ENCODE assay signal across 8 mouse cellular contexts in the genomic region with DNA sequence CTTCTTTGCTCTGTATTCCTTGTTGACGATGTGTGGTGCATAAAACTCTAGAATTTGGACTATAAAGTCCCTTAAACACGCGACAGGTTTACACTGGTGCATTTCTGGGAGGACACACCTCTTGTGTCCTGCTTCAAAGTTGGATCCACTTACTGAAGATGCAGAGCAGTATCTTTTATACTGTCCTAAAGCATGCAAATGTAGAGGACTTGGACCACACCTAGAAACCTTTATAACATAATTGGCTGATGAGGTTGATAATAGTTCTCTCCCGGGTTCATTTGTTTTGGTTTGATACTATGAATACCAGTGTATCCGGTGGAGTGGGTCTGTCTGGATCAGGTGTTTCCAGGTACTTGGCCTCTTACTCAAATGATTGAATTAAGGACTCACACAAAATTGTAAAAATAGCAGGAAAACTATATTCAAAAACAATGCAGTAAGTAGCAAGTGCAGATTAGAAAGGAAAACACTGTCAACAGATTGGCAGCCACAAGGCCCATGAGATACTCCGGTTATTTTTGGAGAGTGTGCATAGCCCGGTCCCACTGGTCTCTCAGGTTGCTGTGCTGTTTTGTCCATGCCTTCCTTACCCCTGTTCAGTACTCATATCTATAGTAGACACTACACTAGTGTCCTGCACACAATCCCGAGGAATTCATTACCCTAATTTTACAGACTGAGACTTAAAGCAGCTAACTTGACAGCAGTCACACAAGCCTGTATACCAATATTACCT. TPM values are rescaled to one million over a fixed set of nuclear protein-coding genes. Genes with fewer than 3 reads are reported as not detected.
DNase-seq lines count a peak whose midpoint lies in the region; ATAC-seq lines count a peak whose summit lies in the region.

No protein-coding gene starts in this region.

- peak overlapping the region; percentile 93 for H3K9ac ChIP-seq in neural tube, embryonic 11.5 days (ENCODE audit: low read length)
- H3K9ac ChIP-seq in limb, embryonic 12.5 days (replicated peaks): peak overlapping the region; percentile 98
- peak overlapping the region; percentile 95 for H3K9ac ChIP-seq in stomach, embryonic 14.5 days (replicated peaks; ENCODE audit: low read depth, low read length)

- intact Hi-C loops in gastrocnemius, postnatal 14 days (cut with DNase I; ENCODE audit: low total_unique reads): loop anchor here (2.0 kb wide), 1 partner anchor 26 kb away; no protein-coding TSS in a partner anchor
- intact Hi-C loops in left cerebral cortex, postnatal 4 days (cut with DNase I): no loop called here

- H3K27me3 ChIP-seq in neural tube, embryonic 11.5 days (ENCODE audit: control insufficient read depth, insufficient read depth, low read length): no peaks in the 10 kb centered on the region
- H3K27me3 ChIP-seq in limb, embryonic 12.5 days: no peaks in the 10 kb centered on the region; the same call in 1 of the 2 replicates
- H3K27me3 ChIP-seq in stomach, embryonic 14.5 days (ENCODE audit: control insufficient read depth, insufficient read depth, low read length): no peaks in the 10 kb centered on the region

- no peaks in the 10 kb centered on the region for H3K9me3 ChIP-seq in neural tube, embryonic 11.5 days (ENCODE audit: control insufficient read depth, low read length)
- H3K9me3 ChIP-seq in limb, embryonic 12.5 days: no peaks in the 10 kb centered on the region
- H3K9me3 ChIP-seq in stomach, embryonic 14.5 days (ENCODE audit: control insufficient read depth, low read depth, low read length): peaks cover 5% of the 10 kb centered on the region; the same call in 1 of the 2 replicates

- WGBS in neural tube, embryonic 11.5 days: 50% methylated on average over 8 of the region's 8 CpGs
- WGBS in limb, embryonic 12.5 days: 49% methylated on average over 8 of the region's 8 CpGs
- WGBS in stomach, embryonic 14.5 days: 44% methylated on average over 8 of the region's 8 CpGs

- no peaks in the 10 kb centered on the region for H3K36me3 ChIP-seq in neural tube, embryonic 11.5 days (ENCODE audit: control insufficient read depth, insufficient read depth, low read length)
- no peaks in the 10 kb centered on the region for H3K36me3 ChIP-seq in limb, embryonic 12.5 days
- no peaks in the 10 kb centered on the region for H3K36me3 ChIP-seq in stomach, embryonic 14.5 days (ENCODE audit: control insufficient read depth, insufficient read depth, low read length)

- no peak for DNase-seq in neural tube, embryonic 11.5 days (ENCODE audit: low spot score)
- no peak for DNase-seq in neural tube, embryonic 10.5 days (ENCODE audit: extremely low spot score, low spot score)
- no peak for DNase-seq in right cerebral cortex, postnatal 10 days (ENCODE audit: low spot score in 2 of 2)
- DNase-seq in gastrocnemius, postnatal 14 days: no peak
- no peak for DNase-seq in left cerebral cortex, postnatal 4 days

- H3K27ac ChIP-seq in neural tube, embryonic 11.5 days (ENCODE audit: low read depth, low read length): no peak overlapping the region
- peak overlapping the region; percentile 95 for H3K27ac ChIP-seq in limb, embryonic 12.5 days
- no peak overlapping the region for H3K27ac ChIP-seq in stomach, embryonic 14.5 days (ENCODE audit: low read length)

- peak overlapping the region; percentile 99 for H3K4me3 ChIP-seq in neural tube, embryonic 11.5 days (ENCODE audit: low read depth, low read length)
- H3K4me3 ChIP-seq in limb, embryonic 12.5 days (replicated peaks): peak overlapping the region; percentile 100
- peak overlapping the region; percentile 99 for H3K4me3 ChIP-seq in stomach, embryonic 14.5 days (ENCODE audit: low read depth, low read length)

- peaks cover 11% of the 10 kb centered on the region for H3K4me1 ChIP-seq in neural tube, embryonic 11.5 days (ENCODE audit: control insufficient read depth, insufficient read depth, low read length)
- peaks cover 15% of the 10 kb centered on the region for H3K4me1 ChIP-seq in limb, embryonic 12.5 days (replicated peaks)
- H3K4me1 ChIP-seq in stomach, embryonic 14.5 days (ENCODE audit: control insufficient read depth, insufficient read depth, low read length): peaks cover 10% of the 10 kb centered on the region

- ATAC-seq in neural tube, embryonic 11.5 days (ENCODE audit: insufficient read depth, low FRiP score, low TSS enrichment): no peak
- ATAC-seq in erythroblast, adult 5-6 weeks (replicated peaks; ENCODE audit: low FRiP score, poor library complexity, severe bottlenecking): 0 out of 2 replicates have a peak, but pooled peaks have one; percentile 9
- 0 out of 2 replicates have a peak, but pooled peaks have one; percentile 6 for ATAC-seq in limb, embryonic 12.5 days (ENCODE audit: insufficient number of reproducible peaks, insufficient read depth, low FRiP score, low TSS enrichment, low read depth)
- no peak for ATAC-seq in stomach, embryonic 14.5 days (ENCODE audit: insufficient number of reproducible peaks, insufficient read depth, low FRiP score, low read depth)

- H3K4me2 ChIP-seq in neural tube, embryonic 11.5 days (ENCODE audit: low read depth): peak overlapping the region; percentile 92
- H3K4me2 ChIP-seq in limb, embryonic 12.5 days: peak overlapping the region; percentile 90
- peak overlapping the region; percentile 72 for H3K4me2 ChIP-seq in stomach, embryonic 14.5 days (replicated peaks; ENCODE audit: low read depth, low read length)

RNA-seq across cellular contexts. Expression of gene Pdcd7, which starts 1.4 kb away (rescaled TPM):
- 13.7 and 14.3 TPM in 2 replicates for polyA plus RNA-seq in neural tube, embryonic 11.5 days (2014; fragmentation: Nextera tagmentation; extraction: Ambion mirVana)
- 2.7 and 5.4 TPM in 2 replicates for total RNA-seq in erythroblast, adult 5-6 weeks (2015; ENCODE audit: low replicate concordance)
- 8.8 and 10.5 TPM in 2 replicates for total RNA-seq in erythroblast, adult 5-6 weeks (2017; ENCODE audit: low replicate concordance)
- polyA plus RNA-seq in limb, embryonic 12.5 days (2016; fragmentation: Nextera tagmentation; extraction: Ambion mirVana): 17.0 and 18.3 TPM in 2 replicates
- 10.5 and 10.8 TPM in 2 replicates for polyA plus RNA-seq in stomach, embryonic 14.5 days (2014; fragmentation: Nextera tagmentation; extraction: Ambion mirVana)
- total RNA-seq in gastrocnemius, postnatal 14 days (2021): 10 to 100 TPM in 1 of 2 experiments, 1 to 10 TPM in 1; 9.1 to 13.2 TPM
- 10 to 100 TPM; 24.6 to 24.7 TPM for total RNA-seq in left cerebral cortex, postnatal 4 days (2021)

RNA-seq across cellular contexts. Expression of gene Ubap1l, which starts 13.6 kb away (rescaled TPM):
- 0.37 and 0.82 TPM in 2 replicates for polyA plus RNA-seq in neural tube, embryonic 11.5 days (2014; fragmentation: Nextera tagmentation; extraction: Ambion mirVana)
- total RNA-seq in erythroblast, adult 5-6 weeks (2015; ENCODE audit: low replicate concordance): not detected in 2 replicates
- total RNA-seq in erythroblast, adult 5-6 weeks (2017; ENCODE audit: low replicate concordance): not detected in 2 replicates
- 0.15 and 0.44 TPM in 2 replicates for polyA plus RNA-seq in limb, embryonic 12.5 days (2016; fragmentation: Nextera tagmentation; extraction: Ambion mirVana)
- 0.77 and 0.81 TPM in 2 replicates for polyA plus RNA-seq in stomach, embryonic 14.5 days (2014; fragmentation: Nextera tagmentation; extraction: Ambion mirVana)
- total RNA-seq in gastrocnemius, postnatal 14 days (2021): under 1 TPM; 0.14 to 0.38 TPM
- total RNA-seq in left cerebral cortex, postnatal 4 days (2021): 1 to 10 TPM; 4.2 to 5.3 TPM

RNA-seq across cellular contexts. Expression of gene Kbtbd13, which starts 44.2 kb away (rescaled TPM):
- 0.66 and 0.76 TPM in 2 replicates for polyA plus RNA-seq in neural tube, embryonic 11.5 days (2014; fragmentation: Nextera tagmentation; extraction: Ambion mirVana)
- total RNA-seq in erythroblast, adult 5-6 weeks (2015; ENCODE audit: low replicate concordance): not detected in 2 replicates
- not detected in 2 replicates for total RNA-seq in erythroblast, adult 5-6 weeks (2017; ENCODE audit: low replicate concordance)
- polyA plus RNA-seq in limb, embryonic 12.5 days (2016; fragmentation: Nextera tagmentation; extraction: Ambion mirVana): 1.3 and 1.7 TPM in 2 replicates
- polyA plus RNA-seq in stomach, embryonic 14.5 days (2014; fragmentation: Nextera tagmentation; extraction: Ambion mirVana): 0.38 and 0.43 TPM in 2 replicates
- total RNA-seq in gastrocnemius, postnatal 14 days (2021): 10 to 100 TPM in 1 of 2 experiments, 1 to 10 TPM in 1; 5.5 to 10.2 TPM
- under 1 TPM; 0.18 to 0.36 TPM for total RNA-seq in left cerebral cortex, postnatal 4 days (2021)

RNA-seq across cellular contexts. Expression of gene Rasl12, which starts 51.0 kb away (rescaled TPM):
- polyA plus RNA-seq in neural tube, embryonic 11.5 days (2014; fragmentation: Nextera tagmentation; extraction: Ambion mirVana): 6.9 and 7.8 TPM in 2 replicates
- total RNA-seq in erythroblast, adult 5-6 weeks (2015; ENCODE audit: low replicate concordance): not detected in 2 replicates
- total RNA-seq in erythroblast, adult 5-6 weeks (2017; ENCODE audit: low replicate concordance): 0.14 TPM in 1 of 2 replicates, not detected in the other
- 9.4 and 10.4 TPM in 2 replicates for polyA plus RNA-seq in limb, embryonic 12.5 days (2016; fragmentation: Nextera tagmentation; extraction: Ambion mirVana)
- polyA plus RNA-seq in stomach, embryonic 14.5 days (2014; fragmentation: Nextera tagmentation; extraction: Ambion mirVana): 5.2 and 7.0 TPM in 2 replicates
- 1 to 10 TPM; 6.7 to 7.7 TPM for total RNA-seq in gastrocnemius, postnatal 14 days (2021)
- total RNA-seq in left cerebral cortex, postnatal 4 days (2021): 1 to 10 TPM; 4.3 to 4.4 TPM

RNA-seq across cellular contexts. Expression of gene Clpx, which starts 53.2 kb away (rescaled TPM):
- 50.0 and 52.8 TPM in 2 replicates for polyA plus RNA-seq in neural tube, embryonic 11.5 days (2014; fragmentation: Nextera tagmentation; extraction: Ambion mirVana)
- total RNA-seq in erythroblast, adult 5-6 weeks (2015; ENCODE audit: low replicate concordance): 16.3 and 20.8 TPM in 2 replicates
- total RNA-seq in erythroblast, adult 5-6 weeks (2017; ENCODE audit: low replicate concordance): 34.5 and 43.6 TPM in 2 replicates
- 60.0 and 60.8 TPM in 2 replicates for polyA plus RNA-seq in limb, embryonic 12.5 days (2016; fragmentation: Nextera tagmentation; extraction: Ambion mirVana)
- polyA plus RNA-seq in stomach, embryonic 14.5 days (2014; fragmentation: Nextera tagmentation; extraction: Ambion mirVana): 50.7 and 56.7 TPM in 2 replicates
- 10 to 100 TPM; 56.9 to 75.9 TPM for total RNA-seq in gastrocnemius, postnatal 14 days (2021)
- total RNA-seq in left cerebral cortex, postnatal 4 days (2021): 10 to 100 TPM; 26.0 to 27.4 TPM

Comparison
In these comparisons a context has a peak if more than half of its experiments do, and no peak if none do; other contexts are left out.
1. ATAC-seq: peak in erythroblast, adult 5-6 weeks (single experiment) and limb, embryonic 12.5 days (single experiment); none in neural tube, embryonic 11.5 days (single experiment) and stomach, embryonic 14.5 days (single experiment).
2. RNA of gene Kbtbd13, which starts 44.2 kb away (total RNA-seq): 5.5 to 10.2 TPM in gastrocnemius, postnatal 14 days; 0.18 to 0.36 TPM in left cerebral cortex, postnatal 4 days and not detected in erythroblast, adult 5-6 weeks; every median in the first group is over 4 times any median in the second.
3. Peak in every context shown above with its lines, with median percentiles within 50 percentile points of each other: H3K4me2 ChIP-seq, H3K4me3 ChIP-seq and H3K9ac ChIP-seq.